Mouse (Mus musculus) bone marrow macrophage, adult 2 months (primary cell): ENCODE results near the gene Nmnat3.

ENCODE experiments used
- CTCF ChIP-seq: IDR thresholded peaks from 2 replicates; pipeline ENCODE4 v1.5.1; 2012; ENCODE audit warnings: low read depth, mild to moderate bottlenecking, low read length, moderate library complexity
- POLR2A ChIP-seq: IDR thresholded peaks from 2 replicates; pipeline ENCODE4 v1.6.1; 2012; ENCODE audit warnings: mild to moderate bottlenecking, low read depth, low read length, borderline replicate concordance

GRCm38 (mm10) chr9:98314059-98314650 lies 26.9 kb downstream of the Nmnat3 start:
- no peak for TF ChIP-seq CTCF
- no peak for TF ChIP-seq POLR2A
